Mouse (Mus musculus) inflammation-experienced regulatory T-cells, adult 6 months (primary cell): ENCODE measurements around the gene Tyro3. TPM values are rescaled to one million over a fixed set of nuclear protein-coding genes. Genes with fewer than 3 reads are reported as not detected.

Source experiments
- ATAC-seq: one replicate; pipeline ENCODE4 v1.8.0; 2017
- polyA plus RNA-seq, 3 experiments: library from polyadenylated mRNA; unstranded; fragments of 100-300 nt; shearing (Covaris generic); gene quantifications; one replicate each; pipeline ENCODE4 v1.2.1; 2017

Gene Tyro3
- polyA plus RNA-seq, 3 experiments from 2014 or later = 1.5 to 2.1 (median 1.6) TPM

DNA sequence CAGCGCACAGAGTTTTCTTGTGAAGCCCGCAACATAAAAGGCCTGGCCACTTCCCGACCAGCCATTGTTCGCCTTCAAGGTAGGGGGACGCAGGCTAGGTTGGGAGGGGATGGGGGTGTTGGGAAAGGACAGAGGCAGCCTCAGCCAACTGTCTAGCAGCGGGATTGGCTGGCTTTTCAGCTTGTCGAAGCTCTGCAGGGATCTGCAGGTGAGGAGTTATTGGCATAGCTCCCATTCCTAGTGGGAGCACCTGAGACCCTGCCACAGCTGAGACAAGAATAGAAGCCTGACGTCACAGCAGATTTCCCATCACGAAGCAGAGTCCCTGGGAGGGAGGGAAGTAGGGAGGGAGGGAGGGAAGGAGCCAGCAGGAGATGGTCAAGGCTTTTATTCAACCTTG lies 7.2 kb downstream of the Tyro3 start:
- ATAC-seq = no peak

DNA sequence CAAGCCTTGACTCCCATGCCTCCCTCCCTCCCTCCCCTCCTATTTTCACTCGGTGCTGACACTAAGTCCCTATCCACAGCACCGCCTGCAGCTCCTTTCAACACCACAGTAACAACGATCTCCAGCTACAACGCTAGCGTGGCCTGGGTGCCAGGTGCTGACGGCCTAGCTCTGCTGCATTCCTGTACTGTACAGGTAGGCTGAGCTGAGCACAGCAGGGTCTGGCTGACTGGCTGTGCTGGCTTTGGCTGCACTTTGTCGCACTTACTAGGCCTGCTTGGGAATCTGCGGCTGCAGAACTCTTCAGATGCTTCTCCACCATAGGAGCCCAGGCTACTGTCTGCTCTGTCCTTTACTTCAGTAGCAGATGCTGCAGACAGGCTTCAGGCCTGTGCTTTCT lies 8.0 kb downstream of the Tyro3 start:
- ATAC-seq = no peak

DNA sequence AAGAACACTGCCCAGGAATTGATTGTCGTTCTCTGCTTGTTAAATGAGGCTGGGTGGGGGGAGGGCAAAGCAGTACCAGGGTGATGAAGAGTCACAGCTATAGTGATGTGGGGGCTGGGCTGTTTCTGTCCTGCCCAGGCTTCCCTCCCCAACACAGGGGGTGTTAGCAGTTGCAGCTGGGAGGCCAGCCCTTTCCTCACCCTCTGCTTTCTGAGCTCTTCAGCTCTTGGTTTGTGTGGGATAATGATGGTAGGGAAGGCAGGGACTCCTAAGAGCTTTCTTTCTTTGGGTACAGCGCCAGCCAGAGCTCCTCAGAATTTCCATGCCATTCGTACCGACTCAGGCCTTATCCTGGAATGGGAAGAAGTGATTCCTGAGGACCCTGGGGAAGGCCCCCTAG lies 10.9 kb downstream of the Tyro3 start:
- no peak for ATAC-seq

DNA sequence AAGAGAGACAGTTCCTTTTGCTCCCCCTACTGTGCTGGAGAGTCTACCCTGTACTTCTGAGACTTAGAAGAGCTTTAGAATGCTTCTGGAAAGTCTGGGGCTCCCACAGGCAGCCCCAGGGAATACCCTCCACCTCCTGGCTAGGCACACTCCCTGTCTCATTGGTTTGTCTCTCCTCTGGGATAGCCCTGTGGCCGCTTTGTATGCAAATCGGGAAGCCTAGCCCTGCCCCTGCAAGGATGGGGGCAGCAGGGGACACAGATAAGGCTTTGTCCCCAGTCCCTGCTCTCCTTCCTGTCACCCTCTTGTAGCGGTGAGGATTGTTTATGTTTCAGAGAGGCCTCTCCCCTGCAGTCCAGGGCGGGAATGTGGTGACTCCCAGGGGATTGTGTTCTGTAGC lies 11.3 kb downstream of the Tyro3 start:
- no peak for ATAC-seq

DNA sequence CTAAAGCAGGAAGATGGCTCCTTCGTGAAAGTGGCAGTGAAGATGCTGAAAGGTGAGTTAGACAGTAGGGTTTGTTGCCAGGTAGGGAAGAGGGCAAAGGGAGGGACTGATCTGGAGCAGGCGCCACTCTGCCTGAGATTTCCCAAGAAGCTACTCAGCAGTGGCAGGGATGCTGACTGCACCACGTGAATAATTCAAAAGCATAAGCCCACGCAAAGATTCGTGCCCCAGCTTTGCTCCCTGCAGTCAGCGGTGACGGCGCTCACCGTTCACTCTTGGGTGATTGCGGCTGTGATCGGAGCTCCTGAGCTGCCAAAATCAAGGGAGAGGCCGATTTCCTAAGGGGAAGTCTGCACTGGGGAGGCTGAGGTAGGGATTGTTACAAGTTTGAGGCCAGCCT lies 13.4 kb downstream of the Tyro3 start:
- ATAC-seq = no peak

DNA sequence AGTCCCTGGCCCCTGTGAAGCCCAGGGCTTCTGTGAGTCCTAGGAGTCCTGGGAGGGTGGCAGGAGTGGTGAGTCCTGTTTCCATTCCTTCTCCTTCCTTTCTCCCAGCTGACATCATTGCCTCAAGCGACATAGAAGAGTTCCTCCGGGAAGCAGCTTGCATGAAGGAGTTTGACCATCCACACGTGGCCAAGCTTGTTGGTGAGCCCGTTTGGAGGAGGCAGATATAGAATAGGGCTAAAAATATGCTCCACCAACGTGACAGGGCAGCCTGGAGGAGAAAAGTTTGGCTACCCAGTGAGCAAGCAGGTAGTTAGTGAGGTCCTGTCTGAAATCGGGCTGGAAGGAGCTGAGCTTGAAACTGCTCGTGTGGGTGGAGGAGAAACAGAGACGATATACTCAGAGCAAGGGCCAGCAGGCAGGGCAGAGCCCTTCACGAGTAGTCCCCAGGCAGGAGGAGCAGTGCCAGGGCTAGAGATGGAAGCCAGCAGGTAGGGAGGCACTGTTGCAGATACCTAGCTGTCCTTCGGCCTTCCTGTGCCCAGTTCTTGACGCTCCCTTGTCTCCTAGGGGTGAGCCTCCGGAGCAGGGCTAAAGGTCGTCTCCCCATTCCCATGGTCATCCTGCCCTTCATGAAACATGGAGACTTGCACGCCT lies 14.1 kb downstream of the Tyro3 start:
- no peak for ATAC-seq

DNA sequence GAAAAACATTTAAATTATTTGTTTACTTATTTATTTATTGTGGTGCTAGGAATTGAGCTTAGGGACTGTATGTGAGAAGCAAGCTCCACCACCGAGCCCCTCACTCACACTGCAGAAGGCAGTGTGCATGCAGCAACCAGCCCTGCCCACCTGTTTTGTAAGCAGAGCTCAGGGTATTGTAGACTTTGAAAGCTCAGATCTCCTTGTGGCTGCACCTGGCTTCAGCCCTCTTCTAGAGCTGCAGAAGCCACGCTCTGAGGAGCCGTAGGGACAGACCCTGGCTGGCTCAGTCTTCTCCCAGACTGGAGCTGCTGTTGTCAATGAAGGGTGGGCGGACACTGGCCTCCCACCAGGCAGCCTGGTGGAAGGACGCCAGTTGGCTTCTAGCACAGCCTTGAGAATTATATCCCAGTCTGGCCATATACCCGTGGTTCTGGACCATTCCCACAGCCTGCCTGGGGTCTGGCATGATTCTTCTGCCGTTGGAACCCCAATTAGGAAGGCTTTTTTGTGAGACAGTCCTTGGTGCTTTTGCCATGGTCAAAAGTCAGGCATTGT lies 16.9 kb downstream of the Tyro3 start:
- ATAC-seq = no peak

DNA sequence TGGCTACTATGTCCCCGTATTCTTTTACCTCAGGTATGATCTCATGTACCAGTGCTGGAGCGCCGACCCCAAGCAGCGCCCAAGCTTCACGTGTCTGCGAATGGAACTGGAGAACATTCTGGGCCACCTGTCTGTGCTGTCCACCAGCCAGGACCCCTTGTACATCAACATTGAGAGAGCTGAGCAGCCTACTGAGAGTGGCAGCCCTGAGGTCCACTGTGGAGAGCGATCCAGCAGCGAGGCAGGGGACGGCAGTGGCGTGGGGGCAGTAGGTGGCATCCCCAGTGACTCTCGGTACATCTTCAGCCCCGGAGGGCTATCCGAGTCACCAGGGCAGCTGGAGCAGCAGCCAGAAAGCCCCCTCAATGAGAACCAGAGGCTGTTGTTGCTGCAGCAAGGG lies 19.1 kb downstream of the Tyro3 start:
- ATAC-seq = no peak

DNA sequence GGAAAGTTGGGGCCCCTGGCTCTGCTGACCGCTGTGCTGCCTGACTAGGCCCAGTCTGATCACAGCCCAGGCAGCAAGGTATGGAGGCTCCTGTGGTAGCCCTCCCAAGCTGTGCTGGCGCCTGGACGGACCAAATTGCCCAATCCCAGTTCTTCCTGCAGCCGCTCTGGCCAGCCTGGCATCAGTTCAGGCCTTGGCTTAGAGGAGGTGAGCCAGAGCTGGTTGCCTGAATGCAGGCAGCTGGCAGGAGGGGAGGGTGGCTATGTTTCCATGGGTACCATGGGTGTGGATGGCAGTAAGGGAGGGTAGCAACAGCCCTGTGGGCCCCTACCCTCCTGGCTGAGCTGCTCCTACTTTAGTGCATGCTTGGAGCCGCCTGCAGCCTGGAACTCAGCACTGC lies 19.5 kb downstream of the Tyro3 start:
- ATAC-seq = no peak

DNA sequence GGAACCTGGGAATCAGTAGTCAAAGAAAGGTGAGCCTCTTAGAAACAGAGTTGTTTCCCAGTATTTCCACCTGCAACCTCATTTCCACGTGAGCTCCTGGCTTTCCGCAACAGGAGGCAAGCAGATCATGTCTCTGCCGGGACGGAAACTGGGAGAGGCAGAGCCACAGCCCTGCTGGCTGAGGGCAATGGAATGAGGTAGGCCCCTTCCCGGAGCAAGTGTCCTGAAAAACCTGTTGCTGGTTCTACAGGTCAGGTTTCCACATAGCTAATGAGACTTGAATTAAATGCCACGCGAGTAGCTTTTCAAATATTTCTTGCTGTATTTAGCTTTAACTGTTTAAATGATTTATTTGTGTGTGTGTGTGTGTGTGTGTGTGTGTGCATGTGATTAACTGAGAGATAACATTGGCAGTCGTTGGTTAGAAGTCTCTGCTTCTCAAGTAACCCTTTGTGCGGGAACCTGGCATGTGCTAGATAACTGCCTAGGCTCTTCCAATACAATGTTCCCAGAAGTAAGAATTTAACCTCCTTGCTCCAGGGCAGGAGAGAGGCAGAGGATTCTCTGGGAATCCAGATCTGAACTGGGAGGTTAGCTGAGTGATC lies 21.2 kb downstream of the Tyro3 start:
- ATAC-seq = no peak

DNA sequence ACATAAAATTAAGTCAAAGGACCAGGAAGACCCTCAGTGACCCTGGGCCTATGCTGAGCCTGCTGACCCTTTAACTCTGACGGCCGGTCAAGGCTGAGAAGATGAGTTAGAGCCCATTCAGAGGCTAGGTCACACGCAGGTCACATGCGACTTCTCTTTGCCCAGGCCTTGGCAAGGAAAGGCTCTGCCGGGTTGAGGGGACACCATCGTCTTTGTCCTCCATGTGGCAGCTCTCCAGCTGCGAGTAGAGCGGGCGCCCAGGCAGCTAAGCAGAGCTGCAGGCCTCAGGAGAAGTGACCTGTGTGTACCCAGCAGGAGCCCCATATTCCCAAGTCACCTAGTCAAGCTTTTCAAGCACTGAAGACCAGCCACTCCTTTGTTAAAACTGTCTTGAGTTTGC lies 23.6 kb downstream of the Tyro3 start:
- ATAC-seq = no peak

DNA sequence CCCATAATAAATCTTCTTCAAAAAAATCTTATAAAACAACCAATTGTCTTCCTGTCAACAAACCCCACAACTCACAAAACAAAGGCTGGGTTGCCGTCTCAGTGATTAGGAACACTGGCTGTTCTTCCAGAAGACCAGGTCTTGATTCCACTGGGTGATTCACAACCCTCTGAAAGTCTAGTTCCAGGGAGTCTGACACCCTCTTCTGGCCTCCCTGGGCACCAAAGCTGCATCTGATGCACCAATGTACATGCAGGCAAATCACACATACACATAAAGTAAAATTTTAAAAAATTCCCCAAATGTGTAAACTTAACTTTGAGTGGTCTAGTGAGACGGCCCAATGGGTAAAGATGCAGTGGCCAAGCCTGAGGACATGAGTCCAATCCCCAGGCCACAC lies 33.0 kb downstream of the Tyro3 start:
- ATAC-seq = no peak

DNA sequence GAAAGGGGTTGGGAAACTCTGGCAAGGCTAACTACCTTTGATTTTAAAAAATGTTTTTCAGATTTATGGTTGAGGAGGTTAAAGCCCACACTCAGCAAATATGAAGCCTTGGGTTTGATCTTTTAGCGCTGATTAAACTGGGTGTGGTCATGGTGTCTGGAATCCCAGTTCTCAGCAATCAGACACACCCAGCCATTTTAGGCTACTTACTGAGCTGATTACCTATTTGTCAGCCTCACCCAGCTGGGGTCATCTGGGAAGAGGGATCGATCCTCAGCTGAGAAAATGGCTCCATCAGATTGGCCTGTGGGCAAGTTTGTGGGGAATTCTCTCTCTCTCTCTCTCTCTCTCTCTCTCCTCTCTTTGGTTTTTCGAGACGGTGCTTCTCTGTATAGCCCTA lies 36.7 kb downstream of the Tyro3 start:
- ATAC-seq = no peak

DNA sequence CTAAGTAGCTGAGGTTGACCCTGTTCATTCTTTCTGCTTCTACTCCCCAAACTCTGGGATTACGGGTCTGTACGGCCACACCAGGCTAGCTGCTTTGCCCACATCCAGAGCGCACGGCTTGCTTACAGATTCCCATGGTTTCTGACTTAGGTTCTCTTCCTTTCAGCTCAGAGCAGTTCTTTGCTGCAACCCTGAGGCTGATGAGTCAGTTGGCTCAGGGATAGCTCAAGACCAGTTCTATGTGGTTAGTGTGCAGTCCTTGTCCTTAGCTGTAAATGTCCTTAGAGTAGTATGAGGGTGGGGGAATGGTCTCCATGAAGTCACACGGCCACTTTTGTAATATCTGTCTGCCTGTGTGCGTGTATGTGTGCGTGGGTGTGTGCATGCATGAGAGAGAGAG lies 40.1 kb downstream of the Tyro3 start:
- no peak for ATAC-seq

DNA sequence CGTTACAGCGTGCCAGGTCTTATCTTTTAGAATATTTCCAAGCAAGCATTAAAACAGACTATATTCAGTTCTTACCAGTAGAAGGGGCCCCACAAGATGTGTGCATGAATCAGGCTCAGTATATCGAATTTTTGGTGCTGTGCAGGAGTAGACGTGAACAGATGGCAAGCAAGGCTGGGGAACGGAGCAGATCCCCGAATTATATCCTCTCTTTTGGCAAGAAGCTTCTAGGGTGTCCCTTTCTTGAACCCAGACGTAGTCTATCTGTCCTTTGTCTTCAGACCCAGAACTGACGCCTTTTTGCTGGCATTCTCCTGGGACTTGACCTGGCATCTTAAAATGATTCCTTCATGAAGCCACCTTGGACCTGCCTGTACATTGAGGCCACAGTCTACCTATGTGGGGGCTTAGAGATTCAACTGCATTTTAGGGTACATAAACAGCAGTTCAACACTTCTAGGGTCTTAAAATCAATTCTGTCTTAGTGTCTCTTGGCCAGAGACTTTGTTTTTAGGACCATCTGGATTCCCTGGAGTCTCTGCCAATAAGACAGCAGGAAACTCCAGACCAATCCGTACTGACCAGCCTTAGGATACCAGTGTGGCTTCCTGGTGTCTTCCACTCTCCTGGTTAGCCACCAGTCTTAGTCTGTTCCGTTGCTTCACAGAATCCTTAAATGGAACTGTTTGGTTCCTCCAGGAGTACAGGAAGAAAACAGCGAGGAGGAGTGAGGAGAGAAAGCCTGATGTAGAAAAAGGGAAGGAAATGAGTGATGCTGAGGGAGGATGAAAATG lies 41.0 kb downstream of the Tyro3 start:
- ATAC-seq = no peak

DNA sequence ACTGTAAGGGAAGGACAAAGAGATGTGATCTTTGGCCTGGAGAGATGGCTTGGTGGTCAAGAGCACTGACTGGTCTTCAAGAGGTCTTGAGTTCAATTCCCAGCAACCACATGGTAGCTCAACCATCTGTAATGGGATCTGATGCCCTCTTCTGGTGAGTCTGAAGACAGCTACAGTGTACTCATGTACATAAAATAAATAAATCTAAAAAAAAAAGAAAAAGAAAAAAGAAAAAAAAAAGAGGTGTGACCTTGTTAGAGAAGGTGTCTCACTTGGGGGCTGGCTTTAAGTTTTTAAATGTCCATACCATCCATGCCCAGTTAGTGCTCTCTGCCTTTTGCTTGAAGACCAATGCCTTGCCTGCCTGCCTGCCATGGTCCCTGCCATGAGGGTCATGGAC lies 42.5 kb downstream of the Tyro3 start:
- no peak for ATAC-seq

DNA sequence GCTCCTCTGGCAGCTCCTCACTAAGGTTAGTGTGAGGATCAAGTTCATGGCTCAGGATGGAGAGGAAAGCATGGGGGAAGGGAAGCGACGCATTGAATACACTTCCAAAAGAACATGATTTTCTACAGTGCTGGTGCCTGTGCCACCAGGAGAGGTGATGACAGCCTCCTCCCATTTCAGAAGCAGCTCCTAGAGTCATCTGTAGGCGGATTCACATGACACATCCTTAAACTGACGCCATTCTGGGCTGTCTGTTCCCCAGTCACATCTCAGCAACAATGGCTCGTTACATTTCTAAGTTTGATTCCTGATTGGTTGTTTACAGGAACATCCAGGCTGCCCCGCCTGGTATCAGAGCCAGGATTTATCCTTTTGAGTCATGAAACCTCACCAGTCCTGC lies 44.5 kb downstream of the Tyro3 start:
- no peak for ATAC-seq

DNA sequence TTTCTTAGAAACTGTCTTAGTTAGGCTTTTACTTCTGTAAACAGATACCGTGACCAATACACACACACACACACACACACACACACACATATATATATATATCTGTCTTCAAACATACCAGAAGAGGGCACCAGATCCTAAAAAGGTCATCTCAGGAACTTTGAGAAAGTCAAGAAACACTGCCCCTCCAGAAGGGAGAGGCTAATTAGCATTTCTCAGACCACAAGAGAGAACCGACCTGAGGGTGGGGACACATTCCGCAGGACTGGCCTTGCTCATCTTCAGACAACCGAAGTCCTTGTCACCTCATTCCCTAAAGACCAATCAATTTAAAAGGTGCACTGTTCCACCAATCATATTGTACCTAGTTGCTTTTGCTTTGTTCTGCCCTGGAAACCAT lies 46.0 kb downstream of the Tyro3 start:
- no peak for ATAC-seq

DNA sequence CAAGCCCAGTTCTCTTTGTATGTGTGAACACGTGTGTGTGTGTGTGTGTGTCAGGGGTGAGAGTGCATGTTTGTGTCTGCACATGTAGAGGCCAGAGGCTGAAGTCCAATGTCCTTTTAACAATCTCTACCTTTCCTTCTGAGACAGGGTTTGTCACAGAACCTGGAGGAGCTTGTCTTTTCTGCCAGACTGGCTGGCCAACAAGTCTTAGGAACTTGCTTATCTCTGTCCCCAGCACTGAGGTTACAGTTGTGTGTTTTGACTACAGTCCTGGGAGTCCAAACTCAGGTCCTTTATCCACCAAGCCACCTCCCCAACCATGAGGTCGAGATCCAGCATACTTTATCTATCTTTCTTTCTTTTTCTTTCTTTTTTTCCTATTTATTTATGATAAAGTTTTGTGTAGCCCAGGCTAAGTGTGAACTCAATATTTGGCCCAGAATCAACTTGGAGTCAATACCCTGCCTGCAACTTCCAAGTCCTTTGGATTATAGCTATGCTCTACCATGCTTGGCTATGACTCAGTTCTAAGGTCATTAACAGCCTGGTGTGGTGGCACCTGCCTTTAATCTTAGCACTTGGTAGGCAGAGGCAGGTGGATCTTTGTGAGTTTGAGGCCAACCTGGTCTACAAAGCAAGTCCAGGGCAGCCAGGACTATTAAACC lies 48.5 kb downstream of the Tyro3 start:
- ATAC-seq = no peak

DNA sequence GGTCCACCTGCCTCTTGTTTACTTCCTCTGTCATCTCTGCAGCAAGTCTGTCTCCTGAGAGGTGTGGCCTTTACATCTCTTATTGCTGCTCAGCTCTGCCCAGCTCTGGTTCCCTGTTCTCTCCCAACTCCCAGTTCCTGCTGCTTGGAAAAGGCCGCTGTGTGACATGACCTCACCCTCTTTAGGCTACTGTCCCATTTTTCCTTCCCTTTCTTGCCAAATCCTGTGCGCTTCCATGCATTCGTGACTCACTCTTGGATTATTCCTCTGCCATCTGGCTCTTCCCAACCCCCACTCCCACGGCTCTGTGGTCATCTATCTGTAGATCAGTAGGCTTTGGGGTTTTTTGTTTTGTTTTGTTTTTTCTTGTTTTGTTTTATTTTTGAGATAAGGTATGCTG lies 49.4 kb downstream of the Tyro3 start:
- no peak for ATAC-seq

DNA sequence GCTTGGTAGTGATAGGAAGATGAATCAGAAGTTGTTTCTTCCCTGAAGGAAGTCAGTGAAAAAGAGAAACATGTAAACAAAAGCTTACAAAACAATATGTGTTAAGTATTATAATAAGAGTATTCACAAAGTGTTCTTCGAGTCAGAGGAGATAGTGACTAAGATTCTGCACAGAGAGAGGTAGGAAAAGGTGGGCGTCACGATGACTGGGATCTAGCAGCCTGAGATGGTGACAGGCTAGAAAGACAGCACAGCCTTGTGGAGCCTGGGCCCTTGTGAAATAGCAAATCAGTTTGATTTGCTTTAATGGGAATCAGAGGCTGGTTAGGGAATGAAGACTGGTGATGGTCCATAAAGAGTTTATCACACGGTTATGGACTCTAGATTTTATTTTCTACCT lies 56.3 kb downstream of the Tyro3 start:
- no peak for ATAC-seq

DNA sequence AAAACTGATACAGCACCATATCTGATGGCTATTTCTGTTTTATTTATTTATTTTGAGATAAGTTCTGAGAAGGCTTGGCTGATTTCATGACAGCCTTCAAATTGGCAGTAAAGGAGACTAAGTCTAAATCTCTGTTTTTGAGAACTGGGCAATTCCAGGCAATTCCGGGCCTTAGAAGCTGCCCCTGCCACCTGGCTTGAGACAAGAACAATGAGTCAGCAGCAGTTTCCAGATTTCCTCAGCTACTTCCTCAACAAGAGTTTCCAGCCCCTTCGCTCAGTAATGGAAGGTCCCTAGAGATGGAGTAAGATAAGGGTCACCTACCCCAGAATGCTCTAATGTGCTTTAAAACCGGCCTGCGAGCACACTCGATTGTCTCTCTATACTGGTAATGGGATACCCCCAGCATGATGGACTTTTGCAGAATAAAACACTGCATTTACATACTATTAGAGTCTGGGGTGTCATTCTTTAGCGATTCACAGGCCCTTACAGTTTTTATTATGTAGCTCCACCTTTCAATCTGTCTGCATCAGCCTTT lies 57.8 kb downstream of the Tyro3 start:
- no peak for ATAC-seq

DNA sequence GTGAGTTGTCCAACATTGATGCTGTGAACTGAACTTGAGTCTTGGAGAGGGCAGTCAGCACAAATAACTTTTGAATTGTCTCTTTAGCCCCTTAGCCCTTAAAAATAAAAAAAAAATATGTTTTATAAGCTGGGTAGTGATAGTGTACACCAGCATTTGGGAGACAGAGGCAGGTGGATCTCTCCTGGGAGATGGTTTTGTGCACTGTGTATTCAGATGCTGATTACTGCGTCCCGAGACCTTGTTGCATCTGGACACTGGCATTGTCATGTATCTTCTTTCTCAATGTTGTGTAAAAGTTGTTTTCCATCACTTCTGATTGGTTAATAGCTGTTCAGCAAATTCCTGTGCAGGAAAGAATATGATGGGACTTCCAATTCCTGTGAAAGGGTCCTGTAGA lies 59.8 kb downstream of the Tyro3 start:
- no peak for ATAC-seq
